Mouse (Mus musculus): Measurements from ENCODE around the gene Gbgt1.

- TF ChIP-seq POLR2A (IDR thresholded peaks at IDR 0.05; ENCODE audit: borderline replicate concordance, control insufficient read depth, low read depth, low read length) (no peak), CTCF (IDR thresholded peaks at IDR 0.05; ENCODE audit: control insufficient read depth, insufficient read depth, low read length) (no peak)
These were observed 39.5 kb downstream of the Gbgt1 start for GRCm38 (mm10) chr2:28536166-28536565.

Measured in bone marrow, adult 2 months (tissue).